Mouse (Mus musculus) cerebellum, postnatal 36 days (tissue): ENCODE data around the gene Nt5dc2.
A peak's percentile ranks its signal among the peaks of the same experiment; 100 is the strongest.

ENCODE experiments used
- DNase-seq, 2 experiments: peaks; one replicate each; pipeline ENCODE4 v3.0.0; 2021 to 2022; ENCODE audit warnings: mixed read lengths in 2 of 2

The Nt5dc2 gene

DNA sequence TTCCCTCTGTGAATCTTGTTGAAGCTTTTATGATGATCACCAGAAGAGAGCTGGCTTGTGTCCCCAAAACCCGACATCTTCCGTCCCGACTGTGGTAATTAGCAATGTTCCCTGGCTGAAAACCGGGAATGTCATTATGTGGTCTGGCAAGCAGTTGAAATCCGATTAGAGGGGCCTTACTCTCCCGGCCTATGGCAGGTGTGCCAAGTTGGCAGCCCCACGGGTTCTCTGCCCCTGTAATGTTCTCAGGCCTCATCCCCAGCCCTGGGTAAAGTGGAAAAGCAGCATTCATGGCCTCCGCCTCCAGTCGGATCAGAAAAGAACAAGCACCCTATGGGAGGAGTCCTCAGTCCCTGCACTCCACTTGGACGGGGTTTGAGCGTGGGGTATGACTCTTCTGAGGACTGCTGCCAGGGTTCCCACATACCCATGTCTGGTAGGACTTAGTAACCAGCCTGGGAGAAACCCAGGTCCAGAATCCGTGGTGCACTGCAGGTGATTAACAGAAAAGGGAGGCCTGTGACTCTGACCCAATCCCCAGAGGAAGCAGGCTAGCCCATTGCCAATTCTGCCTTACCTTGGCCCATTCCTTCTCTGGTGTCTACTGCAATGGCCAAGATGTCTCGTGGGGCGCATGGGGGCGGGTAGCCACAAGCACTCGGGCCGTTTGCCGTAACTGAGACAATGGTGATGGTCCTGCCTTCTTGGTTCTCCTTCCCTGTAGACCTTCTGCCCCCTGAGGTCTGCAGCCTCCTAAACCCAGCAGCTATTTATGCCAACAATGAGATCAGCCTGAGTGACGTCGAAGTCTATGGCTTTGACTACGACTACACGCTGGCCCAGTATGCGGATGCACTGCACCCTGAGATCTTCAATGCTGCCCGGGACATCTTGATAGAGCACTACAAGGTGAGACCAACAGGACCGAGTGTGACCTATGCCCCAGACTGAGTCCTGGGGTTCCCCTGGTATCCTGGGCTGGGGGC is 3.5 kb downstream of the Nt5dc2 start:
- DNase-seq: no peak

DNA sequence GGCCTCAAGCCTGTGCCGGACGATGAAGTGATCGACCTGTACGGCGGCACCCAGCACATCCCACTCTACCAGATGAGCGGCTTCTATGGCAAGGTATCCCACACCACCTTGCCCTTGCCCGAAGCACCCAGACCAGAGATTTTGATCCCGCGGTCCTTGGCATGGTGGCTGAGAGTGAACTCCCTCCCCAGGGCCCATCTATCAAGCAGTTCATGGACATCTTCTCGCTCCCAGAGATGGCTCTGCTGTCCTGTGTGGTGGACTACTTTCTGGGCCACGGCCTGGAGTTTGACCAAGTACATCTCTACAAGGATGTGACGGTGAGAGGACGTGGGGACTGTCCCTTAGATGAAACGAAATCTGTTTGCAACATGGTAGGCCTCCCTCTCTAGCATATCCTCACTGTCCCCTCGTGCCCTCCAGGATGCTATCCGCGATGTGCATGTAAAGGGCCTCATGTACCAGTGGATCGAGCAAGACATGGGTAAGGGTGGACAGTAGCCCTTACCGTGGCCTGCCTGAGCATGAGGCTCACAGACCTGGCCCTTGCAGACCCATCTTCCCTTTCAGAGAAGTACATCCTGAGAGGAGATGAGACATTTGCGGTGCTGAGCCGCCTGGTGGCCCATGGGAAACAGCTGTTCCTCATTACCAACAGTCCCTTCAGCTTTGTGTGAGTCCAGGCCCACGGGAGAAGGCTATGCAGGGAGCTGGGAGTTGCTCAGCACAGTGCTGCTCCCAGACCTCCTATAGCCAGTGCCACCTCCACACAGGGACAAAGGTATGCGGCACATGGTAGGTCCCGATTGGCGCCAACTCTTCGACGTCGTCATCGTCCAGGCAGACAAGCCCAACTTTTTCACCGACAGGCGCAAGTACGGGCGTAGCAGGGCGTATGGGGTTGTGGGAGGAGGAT is 4.9 kb downstream of the Nt5dc2 start:
- DNase-seq: no peak

DNA sequence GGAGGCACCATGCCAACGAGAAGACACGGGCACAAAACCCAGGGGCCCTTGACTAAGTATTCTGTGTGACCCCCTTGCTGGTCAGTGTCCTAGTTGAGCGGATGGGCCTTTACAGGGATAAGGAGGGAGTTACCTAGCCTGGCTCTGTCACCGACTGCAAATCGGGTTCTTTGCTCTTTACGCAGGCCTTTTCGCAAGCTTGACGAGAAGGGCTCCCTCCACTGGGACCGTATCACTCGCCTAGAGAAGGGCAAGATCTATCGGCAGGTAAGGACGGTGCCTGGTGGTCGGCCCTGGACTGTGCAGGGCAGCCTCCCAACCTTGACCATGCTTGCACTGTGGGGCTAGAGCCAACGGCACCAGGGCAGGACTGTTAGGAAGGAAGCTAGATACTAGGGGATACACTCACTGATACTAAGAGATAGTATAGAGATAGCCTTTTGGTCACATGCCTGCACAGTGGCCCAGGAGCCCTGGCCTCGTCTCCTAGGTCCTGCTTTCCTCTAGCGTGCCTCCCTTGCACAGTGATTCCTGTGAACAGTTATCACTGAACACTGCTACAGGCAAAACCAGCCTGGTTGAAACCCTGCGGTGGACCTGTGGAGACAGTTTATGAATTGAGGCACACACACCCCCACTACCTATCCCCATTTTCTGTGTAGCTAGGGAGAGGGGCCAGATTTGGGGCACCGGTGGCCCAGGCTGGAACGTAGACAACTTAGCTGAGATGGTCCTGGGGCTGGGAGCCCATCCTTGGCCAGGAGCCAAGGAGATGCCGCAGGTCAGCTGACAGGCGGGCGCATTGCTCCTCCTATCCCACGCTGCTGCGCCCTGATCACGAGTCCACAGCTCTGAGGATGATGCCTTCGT is 5.8 kb downstream of the Nt5dc2 start:
- no peak for DNase-seq

DNA sequence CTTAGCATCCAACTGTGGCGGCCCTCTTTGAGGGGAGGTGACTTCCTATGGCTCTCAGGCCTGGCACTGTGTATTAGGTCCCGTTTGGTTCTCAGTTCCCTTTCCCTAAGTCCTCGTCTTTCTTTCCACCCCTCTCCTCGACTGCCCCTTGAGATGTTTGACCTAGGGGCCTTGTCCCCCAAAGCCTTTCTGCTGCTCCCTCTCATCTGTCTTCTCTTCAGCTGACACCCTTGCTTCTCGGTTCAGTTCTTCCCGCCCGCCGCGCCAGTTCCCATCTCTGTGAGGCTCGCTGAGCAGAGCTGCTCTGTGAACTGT is 6.4 kb downstream of the Nt5dc2 start:
- no peak for DNase-seq

DNA sequence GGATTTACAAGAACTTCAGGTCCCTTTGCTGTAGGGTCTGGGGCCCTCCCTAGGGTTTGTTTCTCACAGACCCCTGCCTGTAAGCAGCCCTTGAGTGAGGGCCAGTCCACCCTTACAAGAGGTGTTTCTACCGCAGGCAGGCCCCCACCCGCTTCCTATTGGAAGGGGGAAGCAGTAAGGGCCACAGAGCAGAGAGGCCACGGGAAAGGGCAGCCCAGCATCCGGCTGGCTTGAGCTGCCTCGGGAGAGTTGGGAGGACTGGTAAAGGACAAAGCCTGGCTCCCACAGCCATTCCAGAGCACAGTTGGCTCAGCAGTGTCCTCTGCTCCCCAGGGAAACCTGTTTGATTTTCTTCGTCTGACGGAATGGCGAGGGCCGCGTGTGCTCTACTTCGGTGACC is 6.9 kb downstream of the Nt5dc2 start:
- no peak for DNase-seq

DNA sequence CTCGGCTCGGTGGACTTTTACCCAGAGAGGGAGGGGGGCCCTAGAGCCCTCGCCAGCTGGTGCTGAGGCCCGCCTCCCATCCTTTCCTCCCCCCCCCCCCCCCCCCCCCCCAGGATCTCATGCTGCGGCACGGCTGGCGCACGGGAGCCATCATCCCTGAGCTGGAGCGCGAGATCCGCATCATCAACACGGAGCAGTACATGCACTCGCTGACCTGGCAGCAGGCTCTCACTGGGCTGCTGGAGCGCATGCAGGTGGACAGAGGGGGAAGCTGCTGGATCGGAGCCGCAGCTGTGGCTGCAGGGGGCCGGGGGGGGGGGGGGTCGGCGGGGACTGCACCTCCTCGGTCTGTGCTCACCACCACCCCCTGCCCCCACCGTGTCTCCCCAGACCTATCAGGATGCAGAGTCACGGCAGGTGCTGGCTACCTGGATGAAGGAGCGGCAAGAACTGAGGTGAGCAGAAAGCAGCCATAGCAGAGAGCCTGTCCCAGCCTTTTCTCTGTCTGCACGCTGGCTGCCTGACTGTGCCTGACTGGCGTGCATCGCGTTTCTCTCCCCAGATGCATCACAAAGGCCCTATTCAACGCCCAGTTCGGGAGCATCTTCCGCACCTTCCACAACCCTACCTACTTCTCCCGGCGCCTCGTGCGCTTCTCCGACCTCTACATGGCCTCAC is 7.5 kb downstream of the Nt5dc2 start:
- peak; percentile 34 to 36 for DNase-seq

DNA sequence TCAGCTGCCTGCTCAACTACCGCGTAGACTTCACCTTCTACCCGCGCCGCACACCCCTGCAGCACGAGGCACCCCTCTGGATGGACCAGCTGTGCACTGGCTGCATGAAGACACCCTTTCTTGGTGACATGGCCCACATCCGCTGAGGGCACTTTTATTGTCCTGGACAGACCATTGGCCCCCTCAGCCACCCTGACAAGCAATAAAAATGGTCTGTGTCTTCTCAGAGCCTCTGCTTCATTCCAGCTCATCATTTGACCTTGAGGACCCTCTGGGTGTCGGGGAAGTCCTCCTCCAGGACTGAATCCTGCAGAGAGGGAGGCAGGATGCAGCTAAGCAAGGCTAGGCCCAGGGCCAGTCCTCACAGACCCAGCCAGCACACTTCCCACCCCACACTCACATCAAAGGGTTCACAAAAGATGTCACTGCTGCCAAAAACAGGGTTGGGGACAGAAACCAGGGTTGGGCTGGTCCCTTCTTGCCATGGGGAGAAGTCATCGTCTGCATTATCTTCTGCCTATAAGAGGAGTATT is 8.1 kb downstream of the Nt5dc2 start:
- no peak for DNase-seq

DNA sequence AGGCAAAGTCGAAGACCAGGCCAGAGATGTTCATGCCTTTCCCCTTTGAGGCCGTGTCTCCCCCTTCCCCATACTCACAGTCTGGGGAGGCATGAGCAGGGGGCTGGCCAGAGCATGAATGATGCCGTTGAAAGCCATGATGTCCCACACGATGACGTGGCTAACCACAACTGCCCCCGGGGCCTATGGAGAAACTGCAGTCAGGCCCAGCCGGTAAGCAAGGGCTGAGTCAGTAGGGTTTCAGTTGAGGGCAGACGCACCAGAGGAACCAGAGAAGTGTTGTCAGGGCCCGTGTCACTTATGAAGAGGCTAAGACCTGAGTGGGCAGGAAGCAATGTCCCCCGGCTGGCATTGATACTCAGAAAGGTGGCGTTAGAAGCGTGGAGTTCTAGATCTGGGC is 8.8 kb downstream of the Nt5dc2 start:
- DNase-seq: peak in 1 of 2 experiments; percentile 1

DNA sequence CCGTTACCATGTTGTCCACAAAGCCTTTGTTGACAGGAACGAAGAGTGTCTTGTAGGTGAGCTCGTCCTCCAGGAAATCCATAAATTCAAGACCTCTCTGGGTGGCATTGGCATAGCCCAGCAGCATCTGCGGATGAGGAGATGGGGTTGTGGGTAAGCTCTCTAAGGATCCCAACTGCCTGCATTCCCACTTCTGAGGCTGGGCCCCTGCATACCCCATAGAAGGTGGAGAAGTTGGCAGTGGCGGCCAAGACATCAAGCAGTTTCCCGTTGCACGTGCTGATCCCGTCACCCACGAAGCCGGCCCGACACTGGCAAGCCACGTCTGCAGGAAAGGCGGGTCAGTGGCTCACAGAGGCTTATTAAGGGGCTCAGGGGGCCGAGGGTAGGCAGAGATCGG is 9.3 kb downstream of the Nt5dc2 start:
- DNase-seq: peak in 1 of 2 experiments; percentile 1

DNA sequence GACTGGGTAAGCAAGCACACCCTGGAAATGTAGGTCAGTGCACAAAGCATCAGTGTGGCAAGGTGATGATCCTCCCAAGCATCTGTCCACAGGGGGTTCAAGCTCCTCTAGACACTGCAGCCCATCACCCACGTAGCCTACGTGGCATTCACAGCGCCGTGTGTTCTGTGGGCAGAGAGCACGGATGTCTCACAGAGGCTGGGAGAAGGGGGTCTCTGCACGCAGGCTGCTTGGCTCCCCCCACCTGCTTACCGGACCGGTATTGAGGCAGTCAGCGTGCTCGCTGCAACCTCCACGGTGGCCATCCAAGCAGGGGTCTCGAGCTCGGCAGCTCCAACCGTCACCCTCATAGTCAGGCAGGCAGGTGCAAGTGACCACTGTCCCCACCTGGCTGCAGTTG is 10.2 kb downstream of the Nt5dc2 start:
- peak in 1 of 2 experiments; percentile 2 for DNase-seq

DNA sequence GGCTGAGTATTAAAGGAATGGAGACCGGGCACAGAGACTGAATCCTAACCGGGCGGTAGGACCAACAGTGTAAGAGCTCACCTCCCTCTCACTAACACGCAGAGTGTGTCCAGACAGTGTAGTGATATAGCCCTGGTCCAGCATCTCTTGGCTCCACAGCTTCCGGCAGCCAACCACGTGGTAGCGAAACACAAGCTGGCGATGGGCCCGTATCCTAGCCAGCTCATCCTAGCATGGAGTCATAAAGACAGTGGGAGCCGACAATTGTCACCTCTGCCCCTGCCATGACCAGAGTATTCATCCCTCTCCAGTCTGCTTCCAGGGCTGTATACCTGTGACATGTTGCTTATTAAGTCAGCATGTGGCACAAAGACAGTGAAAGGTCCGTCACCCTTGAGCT is 14.8 kb downstream of the Nt5dc2 start:
- no peak for DNase-seq

DNA sequence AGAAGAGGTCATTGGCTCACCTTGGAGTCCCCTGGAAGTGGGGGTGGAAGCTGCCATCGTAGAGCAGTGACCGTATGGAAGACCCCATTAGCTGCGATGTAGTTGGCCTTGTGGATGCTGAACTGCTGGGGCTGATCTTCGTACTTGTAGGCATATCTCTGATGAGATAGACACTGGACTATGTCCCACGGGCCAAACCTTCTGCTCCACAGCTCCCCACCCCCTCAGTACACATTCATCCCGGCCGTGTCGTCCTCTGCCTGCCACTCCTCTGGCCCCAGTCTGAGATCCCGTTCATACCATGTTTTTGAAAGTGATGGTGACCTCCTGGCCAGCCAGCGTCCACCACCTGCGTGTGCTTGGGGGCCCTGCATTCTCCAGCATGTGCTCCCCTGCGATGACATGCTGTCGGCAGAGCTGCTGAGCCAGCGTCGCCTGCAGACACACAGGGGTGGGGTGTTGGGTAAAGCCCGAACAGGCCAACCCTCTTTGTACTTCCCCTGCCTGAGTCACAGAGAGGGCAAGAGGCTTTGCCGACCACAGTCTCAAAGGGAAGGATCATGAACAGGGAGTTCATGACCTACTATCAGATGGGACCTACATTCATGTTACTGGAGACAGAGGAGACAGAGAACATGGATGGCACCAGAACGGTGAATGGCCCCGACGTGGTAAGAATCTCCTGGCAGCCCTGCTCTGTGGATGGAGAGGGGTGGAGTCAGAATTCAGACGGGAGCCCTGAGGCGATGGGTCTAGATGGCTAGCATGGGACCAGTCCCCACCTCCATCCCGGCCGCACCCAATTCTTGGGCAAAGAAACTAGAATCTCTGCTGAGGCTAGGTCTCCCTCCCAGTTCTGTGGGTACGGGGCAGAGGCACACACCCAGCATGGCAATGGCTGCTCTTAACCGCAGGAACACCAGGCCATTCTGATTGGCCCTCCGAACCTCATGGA is 29.6 kb downstream of the Nt5dc2 start:
- no peak for DNase-seq

DNA sequence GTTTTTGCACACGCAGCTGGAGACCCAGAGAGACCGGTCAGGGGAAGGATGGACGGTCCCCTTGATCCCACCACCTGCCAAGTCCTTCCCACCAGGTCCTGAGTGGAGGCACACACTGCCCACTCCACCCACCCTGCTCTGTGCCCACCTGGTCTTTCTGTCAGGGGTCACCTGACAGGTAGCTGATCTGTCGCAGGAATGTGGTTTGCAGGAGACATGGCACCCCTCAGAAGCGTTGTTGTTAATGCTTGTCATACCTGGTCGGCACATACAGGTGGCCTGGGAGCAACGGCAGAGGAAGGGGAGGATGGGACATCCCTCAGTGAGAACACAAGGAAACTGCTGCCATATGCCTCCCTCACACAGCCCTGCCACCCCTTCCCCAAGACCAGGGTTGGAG is 30.3 kb downstream of the Nt5dc2 start:
- DNase-seq: no peak

DNA sequence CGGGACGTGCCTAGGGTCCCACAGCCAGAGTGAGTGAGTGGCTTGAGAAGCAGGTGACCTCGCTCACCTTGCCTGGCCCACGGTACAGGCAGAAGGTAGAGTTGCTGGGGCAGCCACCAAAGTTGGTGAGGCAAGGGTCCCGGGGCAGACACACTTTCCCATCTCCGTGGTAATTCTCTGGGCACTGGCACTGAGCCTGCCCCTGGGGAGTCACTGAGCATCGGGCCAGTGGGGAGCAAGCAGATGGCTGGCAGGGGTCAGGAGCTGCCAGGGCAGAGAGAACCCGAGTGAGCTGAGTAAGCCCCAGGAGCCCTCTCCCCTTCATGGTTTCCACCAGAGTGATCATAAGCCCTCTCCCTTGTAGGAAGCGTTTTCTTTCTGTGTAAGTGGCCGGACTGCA is 30.8 kb downstream of the Nt5dc2 start:
- DNase-seq: no peak

DNA sequence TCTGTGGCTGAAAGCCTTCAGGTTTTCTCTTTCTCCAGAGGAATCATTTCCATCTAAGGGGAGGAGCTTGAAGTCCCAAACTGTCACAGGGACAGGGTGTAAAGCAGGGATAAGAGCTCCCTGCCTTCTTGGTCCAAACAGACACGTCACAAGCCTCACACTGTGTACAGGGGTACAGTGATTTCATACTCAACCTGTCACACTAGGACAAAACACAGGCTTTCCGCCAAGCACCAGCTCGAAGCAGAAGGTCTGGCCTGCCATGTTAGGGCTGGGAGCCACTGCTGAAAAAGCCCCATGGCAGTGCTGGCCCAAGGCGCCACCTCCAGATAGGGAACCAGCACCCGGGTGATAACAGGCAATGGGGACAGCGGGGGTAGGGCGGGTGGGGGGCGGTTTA is 33.2 kb downstream of the Nt5dc2 start:
- DNase-seq: peak; percentile 71 to 75

DNA sequence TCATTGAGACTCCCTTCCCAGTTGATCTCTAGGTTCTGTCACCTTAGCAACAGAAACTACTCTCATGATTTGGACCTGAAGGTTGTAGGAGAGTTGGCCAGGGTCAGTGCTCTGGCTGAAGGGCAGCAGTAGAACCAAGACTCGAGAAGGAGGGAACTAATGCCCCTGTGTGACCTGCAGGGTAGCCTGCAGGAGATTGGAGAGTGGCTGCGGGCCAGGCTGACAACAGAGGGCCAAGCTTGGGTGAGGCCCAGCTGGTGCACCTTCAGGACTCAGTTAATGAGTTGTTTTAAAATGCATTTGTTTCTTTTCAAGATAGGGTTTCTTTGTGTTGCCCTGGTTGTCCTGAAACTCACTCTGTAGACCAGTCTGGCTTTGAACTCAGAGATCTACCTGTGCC is 34.2 kb downstream of the Nt5dc2 start:
- no peak for DNase-seq

DNA sequence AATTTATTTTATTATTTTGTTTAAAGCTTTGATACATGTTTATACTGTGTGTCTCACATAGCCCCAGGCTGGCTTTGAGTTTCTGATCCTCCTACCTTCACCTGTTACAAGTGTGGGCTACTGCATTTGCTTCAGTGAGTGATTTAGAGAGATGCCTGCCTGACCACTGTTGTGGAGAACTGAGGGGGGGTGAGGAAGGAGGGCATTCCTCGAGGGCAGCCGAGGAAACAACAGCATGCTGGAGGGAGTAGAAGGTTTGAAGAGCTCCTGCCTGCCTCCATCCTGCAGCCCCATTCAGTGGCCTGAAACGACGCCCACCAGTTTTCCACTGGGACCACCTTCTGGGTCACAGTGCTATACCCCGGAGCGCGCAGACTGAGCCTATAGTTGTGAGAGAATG is 34.6 kb downstream of the Nt5dc2 start:
- no peak for DNase-seq

DNA sequence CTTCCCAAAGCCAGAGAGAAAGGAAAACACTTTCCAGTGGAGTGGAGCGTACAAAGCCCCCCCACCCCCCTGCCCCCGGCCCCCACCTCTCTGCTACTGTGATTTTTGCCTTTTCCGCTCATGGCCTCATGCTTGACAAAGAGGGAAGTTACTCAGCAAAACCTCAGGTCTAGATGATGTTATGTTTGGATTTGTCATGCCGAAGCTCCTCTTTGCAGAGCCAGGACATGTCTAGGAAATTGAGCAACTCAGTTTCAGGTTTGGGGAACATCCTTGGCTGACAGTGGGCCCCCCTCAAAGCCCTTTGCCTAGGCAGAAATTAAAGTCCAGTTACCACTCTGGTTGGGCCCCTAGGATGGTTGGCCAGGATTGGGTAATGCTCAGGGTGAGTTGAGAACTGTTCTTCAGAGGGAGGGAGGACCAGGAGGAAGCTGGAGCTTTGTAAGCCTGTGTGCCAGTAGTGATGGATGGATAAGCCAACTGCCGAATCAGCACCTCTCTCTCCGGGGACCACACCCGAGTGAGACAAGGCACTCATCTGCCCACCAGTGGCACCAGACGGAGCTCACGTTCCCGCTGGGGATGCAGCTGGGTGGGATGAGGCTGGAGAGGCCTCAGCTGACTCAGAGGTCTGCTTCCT is 35.3 kb downstream of the Nt5dc2 start:
- no peak for DNase-seq

DNA sequence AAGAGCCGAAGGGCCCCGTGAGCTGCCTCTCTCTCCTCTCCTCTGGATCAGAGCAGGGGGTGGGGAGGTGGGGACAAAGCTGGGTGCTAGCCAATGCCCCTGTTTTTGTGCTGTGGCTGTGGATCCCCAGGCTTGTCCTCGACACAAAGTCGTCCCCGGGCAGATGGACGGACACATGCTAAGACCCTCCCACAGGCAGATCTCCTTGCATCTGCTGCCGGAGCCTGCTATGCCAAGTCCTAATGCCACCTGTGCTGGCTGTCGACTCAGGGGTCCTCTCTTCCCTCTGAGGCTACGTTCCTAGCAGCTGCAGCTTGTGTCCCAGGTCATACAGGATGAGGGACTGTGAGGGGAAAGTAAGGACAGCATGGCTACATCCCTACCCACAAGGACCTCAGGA is 36.0 kb downstream of the Nt5dc2 start:
- no peak for DNase-seq

DNA sequence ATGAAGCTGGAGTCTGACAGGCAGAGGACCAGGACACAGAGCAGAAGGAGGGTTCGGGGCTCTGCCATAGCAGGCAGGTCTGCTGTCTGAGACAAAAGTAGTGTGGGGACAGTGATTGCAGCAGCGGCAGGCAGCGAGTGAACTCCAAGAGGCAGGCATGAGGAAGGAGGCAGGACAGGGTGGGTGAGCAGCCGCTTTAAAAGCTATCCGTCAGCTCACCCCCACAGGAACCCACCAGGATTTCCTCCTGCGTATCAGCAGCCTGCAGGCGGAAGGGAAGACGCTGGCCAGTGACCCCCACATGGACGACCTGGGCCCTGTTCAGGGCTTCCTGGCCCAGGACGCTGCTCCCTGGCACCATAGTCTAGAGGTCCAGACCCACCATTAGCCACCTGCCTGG is 37.6 kb downstream of the Nt5dc2 start, which contains the start of gene Stab1:
Gene Stab1, minus strand, starts transcription at position 217 of the 400 bp plus-strand sequence.
- DNase-seq: no peak
